Mouse (Mus musculus): ENCODE measurements around the gene Chchd1. TPM values are rescaled to one million over a fixed set of nuclear protein-coding genes. Genes with fewer than 3 reads are reported as not detected.

The Chchd1 gene
- polyA plus RNA-seq, 1 experiment from 2014 or later, result 281 TPM

- H3K4me3 ChIP-seq, result no peak overlapping the region
- 42% methylated on average over 3 of the region's 3 CpGs for WGBS
- peaks cover 20% of the 10 kb centered on the region for H3K4me1 ChIP-seq
- no peak overlapping the region for H3K9ac ChIP-seq
- no peak overlapping the region for H3K27ac ChIP-seq
- ATAC-seq, result no peak
- H3K36me3 ChIP-seq (ENCODE audit: poor library complexity, severe bottlenecking), result no peaks in the 10 kb centered on the region
- H3K4me2 ChIP-seq, result no peak overlapping the region
- no peaks in the 10 kb centered on the region for H3K9me3 ChIP-seq (replicated peaks)
- peaks cover 39% of the 10 kb centered on the region for H3K27me3 ChIP-seq
Observed at GRCm38 (mm10) chr14:20664436-20664835, 38.4 kb upstream of the Chchd1 start.

DNA sequence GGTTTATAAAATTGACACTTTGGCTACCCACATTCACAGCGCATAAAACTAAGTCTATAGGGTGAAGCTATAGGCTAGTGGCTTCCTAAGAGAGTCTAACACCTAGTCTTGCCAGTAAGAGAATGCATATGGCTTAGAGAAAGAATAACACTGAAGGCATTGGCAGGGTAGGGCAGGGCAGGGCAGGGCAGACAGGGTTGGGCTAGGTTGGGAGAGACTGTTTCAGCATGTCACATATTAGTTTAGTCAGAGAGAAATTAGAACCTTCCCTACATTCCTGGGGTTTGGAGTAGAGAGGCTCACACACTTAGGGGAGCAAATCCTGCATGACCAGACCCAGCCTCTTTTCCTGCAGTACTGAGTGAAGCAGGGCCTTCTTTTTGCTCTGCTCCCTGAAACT, 35.3 kb upstream of the Chchd1 start:
- Histone ChIP-seq H3K9ac (no peak overlapping the region), H3K27me3 (peaks cover 44% of the 10 kb centered on the region), H3K36me3 (ENCODE audit: poor library complexity, severe bottlenecking) (no peaks in the 10 kb centered on the region), H3K9me3 (replicated peaks) (no peaks in the 10 kb centered on the region), H3K4me3 (no peak overlapping the region), H3K4me1 (peaks cover 6% of the 10 kb centered on the region; the same call in 1 of the 2 replicates), H3K27ac (no peak overlapping the region), H3K4me2 (no peak overlapping the region)
- 67% methylated on average over 1 of the region's 1 CpGs for WGBS
- no peak for ATAC-seq

DNA sequence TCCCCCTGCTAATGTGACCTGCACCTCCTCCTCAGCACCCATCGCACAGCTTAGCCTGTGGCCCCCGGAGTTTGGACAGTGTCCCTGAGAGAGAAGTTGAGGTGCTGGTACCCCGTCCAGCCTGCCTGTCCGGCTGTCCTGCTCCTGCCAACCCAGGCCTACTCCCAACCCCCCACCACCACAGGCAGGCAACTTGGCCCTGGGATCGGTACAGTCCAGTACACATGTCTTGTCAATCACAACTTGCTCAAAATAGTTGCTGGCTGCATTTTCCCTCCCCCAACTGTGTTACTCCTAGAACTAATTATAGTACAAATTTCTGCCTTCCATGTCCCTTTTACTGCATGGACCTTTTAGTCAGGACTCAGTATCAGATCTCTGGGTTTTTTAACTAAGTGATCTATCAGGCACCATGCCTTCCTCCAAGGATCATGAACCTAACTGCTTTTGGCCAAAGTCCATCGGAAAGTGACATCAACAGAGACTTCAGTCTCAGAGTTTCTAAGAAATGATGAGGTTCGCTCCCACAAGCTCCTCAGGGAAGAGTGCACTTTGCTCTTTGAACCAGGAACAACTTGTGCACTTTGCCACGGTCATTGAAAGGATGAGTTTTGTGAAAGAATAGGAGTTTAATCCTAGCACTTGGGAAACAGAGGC, 34.5 kb upstream of the Chchd1 start, which contains the start of gene Synpo2l:
Gene Synpo2l (minus strand): TSS at position 201 of the 657 bp plus-strand sequence.
- no peak for ATAC-seq
- H3K27ac ChIP-seq, result no peak within 1 kb of the TSS
- whole genome bisulfite sequencing, result 85% methylated on average over 8 of the region's 8 CpGs

GRCm38 (mm10) chr14:20672990-20673389, 29.8 kb upstream of the Chchd1 start:
- H3K4me2 ChIP-seq, result peak overlapping the region; percentile 81; the same call in 1 of the 2 replicates
- H3K27me3 ChIP-seq, result peaks cover 25% of the 10 kb centered on the region
- H3K27ac ChIP-seq, result no peak overlapping the region
- peaks cover 22% of the 10 kb centered on the region for H3K36me3 ChIP-seq (ENCODE audit: poor library complexity, severe bottlenecking)
- no peak for ATAC-seq
- WGBS, result 93% methylated on average over 2 of the region's 2 CpGs
- H3K9me3 ChIP-seq (replicated peaks), result no peaks in the 10 kb centered on the region; the same call in 1 of the 2 replicates
- H3K9ac ChIP-seq, result no peak overlapping the region
- no peak overlapping the region for H3K4me3 ChIP-seq
- H3K4me1 ChIP-seq, result peaks cover 25% of the 10 kb centered on the region

More for the DNA sequence above, 34.5 kb upstream of the Chchd1 start, which contains the start of gene Synpo2l:
- Histone ChIP-seq H3K9ac (0 out of 2 replicates have a peak within 1 kb of the TSS, but pooled peaks have one; percentile 22), H3K4me2 (no peak within 1 kb of the TSS), H3K4me3 (no peak within 1 kb of the TSS), H3K4me1 (peaks cover 8% of the 10 kb centered on the region; the same call in 1 of the 2 replicates), H3K27me3 (peaks cover 37% of the 10 kb centered on the region), H3K36me3 (ENCODE audit: poor library complexity, severe bottlenecking) (no peaks in the 10 kb centered on the region), H3K9me3 (replicated peaks) (no peaks in the 10 kb centered on the region; the same call in 1 of the 2 replicates)

DNA sequence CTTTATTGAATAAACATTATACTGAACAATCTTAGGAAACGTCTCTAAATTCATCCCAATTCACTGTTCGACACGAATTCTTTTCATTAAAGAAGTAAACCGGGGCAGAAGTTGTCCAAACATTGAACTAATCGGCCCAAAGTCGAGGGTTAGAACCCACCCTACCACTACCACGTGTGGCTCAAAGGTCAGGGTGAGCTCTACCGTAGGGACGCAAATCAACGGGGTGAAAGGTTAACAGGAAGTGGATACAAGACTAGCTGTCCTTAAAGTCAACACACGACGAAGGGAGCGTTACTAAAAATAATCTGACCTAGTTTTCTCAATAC, 29.1 kb upstream of the Chchd1 start:
- H3K27me3 ChIP-seq, result peaks cover 18% of the 10 kb centered on the region
- peak overlapping the region; percentile 73 for H3K4me3 ChIP-seq
- peak overlapping the region; percentile 81 for H3K4me2 ChIP-seq
- ATAC-seq, result peak; percentile 70
- 13% methylated on average over 13 of the region's 13 CpGs for WGBS
- peaks cover 29% of the 10 kb centered on the region for H3K36me3 ChIP-seq (ENCODE audit: poor library complexity, severe bottlenecking)
- H3K9ac ChIP-seq, result peak overlapping the region; percentile 32; the same call in 1 of the 2 replicates
- no peaks in the 10 kb centered on the region; the same call in 1 of the 2 replicates for H3K9me3 ChIP-seq (replicated peaks)
- peaks cover 25% of the 10 kb centered on the region for H3K4me1 ChIP-seq
- H3K27ac ChIP-seq, result no peak overlapping the region; the same call in 1 of the 2 replicates

DNA sequence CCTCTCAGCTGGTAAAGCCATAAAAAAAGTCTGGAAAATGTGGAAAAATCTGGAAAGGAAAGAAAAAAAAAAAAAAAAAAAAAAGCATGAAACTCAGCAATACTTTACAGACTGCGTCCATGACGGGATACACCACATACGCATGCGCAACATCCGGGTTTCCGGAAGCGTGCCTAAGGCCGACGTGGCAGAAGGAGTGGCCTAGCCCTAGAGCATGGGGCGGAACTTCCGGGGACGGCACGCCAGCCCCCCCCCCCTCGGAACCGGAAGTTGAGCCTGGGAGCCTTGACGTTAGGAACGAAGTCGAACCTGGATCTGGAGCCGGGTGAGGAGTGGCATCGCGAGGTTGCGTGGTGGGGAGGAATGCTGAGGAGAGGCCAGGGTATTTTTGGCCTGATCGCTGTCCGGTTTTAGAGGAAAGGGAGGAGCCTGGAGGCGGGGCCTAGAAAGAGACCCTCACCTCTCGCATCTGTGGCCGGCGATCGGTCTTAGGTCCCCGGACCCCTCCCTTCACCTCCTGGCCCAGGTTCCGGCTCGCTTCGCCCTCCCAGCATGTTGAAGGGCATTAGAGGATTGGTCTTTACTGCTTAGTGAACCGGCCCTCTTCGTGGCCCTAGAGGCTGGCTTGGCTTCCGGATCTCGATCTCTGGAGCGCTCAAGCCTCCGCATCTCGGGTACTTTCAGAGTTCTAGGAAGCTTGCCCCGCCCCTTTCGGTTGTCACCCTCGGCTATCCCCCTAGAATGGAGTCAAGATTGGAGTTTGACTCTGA, 28.6 kb upstream of the Chchd1 start, which contains the start of gene Sec24c:
Gene Sec24c (plus strand): TSS at position 245 of the 770 bp plus-strand sequence.
- Histone ChIP-seq H3K27me3 (peaks cover 13% of the 10 kb centered on the region), H3K4me3 (peak within 1 kb of the TSS; percentile 73), H3K27ac (peak within 1 kb of the TSS; percentile 74), H3K9me3 (replicated peaks) (no peaks in the 10 kb centered on the region; the same call in 1 of the 2 replicates), H3K9ac (peak within 1 kb of the TSS; percentile 80), H3K36me3 (ENCODE audit: poor library complexity, severe bottlenecking) (peaks cover 34% of the 10 kb centered on the region), H3K4me2 (peak within 1 kb of the TSS; percentile 81), H3K4me1 (peaks cover 25% of the 10 kb centered on the region)
- WGBS, result under 1% methylated on average over 43 of the region's 43 CpGs
- peak; percentile 99 for ATAC-seq

- Histone ChIP-seq H3K4me2 (no peak overlapping the region), H3K9me3 (replicated peaks) (no peaks in the 10 kb centered on the region; the same call in 1 of the 2 replicates), H3K4me1 (peaks cover 25% of the 10 kb centered on the region), H3K4me3 (no peak overlapping the region), H3K36me3 (ENCODE audit: poor library complexity, severe bottlenecking) (peaks cover 71% of the 10 kb centered on the region), H3K27ac (no peak overlapping the region), H3K9ac (no peak overlapping the region), H3K27me3 (no peaks in the 10 kb centered on the region)
- 91% methylated on average over 4 of the region's 4 CpGs for WGBS
- no peak for ATAC-seq
Observed at GRCm38 (mm10) chr14:20677906-20678305, 24.9 kb upstream of the Chchd1 start.

- WGBS, result 95% methylated on average over 2 of the region's 2 CpGs
- H3K27me3 ChIP-seq, result no peaks in the 10 kb centered on the region
- ATAC-seq, result no peak
- H3K9me3 ChIP-seq (replicated peaks), result no peaks in the 10 kb centered on the region
- H3K36me3 ChIP-seq (ENCODE audit: poor library complexity, severe bottlenecking), result peaks cover 99% of the 10 kb centered on the region
- no peak overlapping the region for H3K4me2 ChIP-seq
- H3K4me3 ChIP-seq, result no peak overlapping the region
- 0 out of 2 replicates have a peak, but pooled peaks cover 2% of the 10 kb centered on the region for H3K4me1 ChIP-seq
- no peak overlapping the region for H3K9ac ChIP-seq
- H3K27ac ChIP-seq, result no peak overlapping the region
Observed at GRCm38 (mm10) chr14:20681742-20682141, 21.1 kb upstream of the Chchd1 start.

GRCm38 (mm10) chr14:20682498-20682897, 20.3 kb upstream of the Chchd1 start:
- WGBS, result 78% methylated on average over 3 of the region's 3 CpGs
- H3K4me1 ChIP-seq, result no peaks in the 10 kb centered on the region
- H3K36me3 ChIP-seq (ENCODE audit: poor library complexity, severe bottlenecking), result peaks cover 100% of the 10 kb centered on the region
- no peak overlapping the region for H3K9ac ChIP-seq
- no peak overlapping the region for H3K27ac ChIP-seq
- H3K4me3 ChIP-seq, result no peak overlapping the region
- no peaks in the 10 kb centered on the region for H3K27me3 ChIP-seq
- H3K4me2 ChIP-seq, result no peak overlapping the region
- no peak for ATAC-seq
- no peaks in the 10 kb centered on the region for H3K9me3 ChIP-seq (replicated peaks)

- no peaks in the 10 kb centered on the region for H3K9me3 ChIP-seq (replicated peaks)
Observed at GRCm38 (mm10) chr14:20686576-20686975, 16.2 kb upstream of the Chchd1 start.

DNA sequence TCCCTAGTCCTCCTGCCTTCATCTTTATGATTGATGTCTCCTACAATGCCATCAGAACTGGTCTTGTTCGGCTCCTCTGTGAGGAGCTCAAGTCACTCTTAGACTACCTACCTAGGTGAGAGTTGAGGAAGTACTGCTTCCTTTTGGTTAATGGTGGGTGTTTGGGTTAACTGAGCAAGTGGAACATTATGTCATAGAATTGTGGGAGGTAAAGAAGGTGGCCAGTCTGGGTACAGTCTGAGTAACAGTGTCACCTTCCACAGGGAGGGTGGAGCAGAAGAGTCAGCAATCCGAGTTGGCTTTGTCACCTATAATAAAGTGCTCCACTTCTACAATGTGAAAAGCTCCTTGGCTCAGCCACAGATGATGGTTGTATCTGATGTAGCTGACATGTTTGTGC, 13.8 kb upstream of the Chchd1 start:
- H3K27me3 ChIP-seq, result no peaks in the 10 kb centered on the region
- no peak overlapping the region for H3K4me3 ChIP-seq
- H3K4me2 ChIP-seq, result no peak overlapping the region
- 93% methylated on average over 2 of the region's 2 CpGs for WGBS
- no peak for ATAC-seq
- no peaks in the 10 kb centered on the region for H3K9me3 ChIP-seq (replicated peaks)
- peaks cover 99% of the 10 kb centered on the region for H3K36me3 ChIP-seq (ENCODE audit: poor library complexity, severe bottlenecking)
- peaks cover under 1% of the 10 kb centered on the region; the same call in 1 of the 2 replicates for H3K4me1 ChIP-seq
- H3K9ac ChIP-seq, result no peak overlapping the region
- H3K27ac ChIP-seq, result no peak overlapping the region

More at GRCm38 (mm10) chr14:20686576-20686975, 16.2 kb upstream of the Chchd1 start:
- H3K27ac ChIP-seq, result no peak overlapping the region
- H3K4me2 ChIP-seq, result no peak overlapping the region
- ATAC-seq, result no peak
- no peaks in the 10 kb centered on the region for H3K4me1 ChIP-seq
- H3K9ac ChIP-seq, result no peak overlapping the region
- 95% methylated on average over 3 of the region's 3 CpGs for WGBS
- H3K4me3 ChIP-seq, result no peak overlapping the region
- H3K27me3 ChIP-seq, result no peaks in the 10 kb centered on the region
- H3K36me3 ChIP-seq (ENCODE audit: poor library complexity, severe bottlenecking), result peaks cover 99% of the 10 kb centered on the region

DNA sequence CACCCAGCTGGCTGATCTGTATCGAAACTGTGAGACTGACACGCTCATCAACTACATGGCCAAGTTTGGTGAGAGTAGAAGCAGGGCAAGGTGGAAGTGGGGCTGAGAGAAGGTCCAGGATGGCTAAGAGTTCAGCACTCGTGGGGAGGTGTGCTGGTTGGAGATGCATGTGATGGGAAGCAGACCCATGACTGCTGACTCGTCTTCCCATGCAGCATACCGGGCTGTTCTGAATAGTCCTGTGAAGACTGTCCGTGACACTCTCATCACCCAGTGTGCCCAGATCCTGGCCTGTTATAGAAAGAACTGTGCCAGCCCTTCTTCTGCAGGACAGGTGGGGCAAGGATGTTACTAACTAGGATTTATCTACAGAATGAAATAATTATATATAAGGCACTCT, 11.0 kb upstream of the Chchd1 start:
- no peak for ATAC-seq
- H3K36me3 ChIP-seq (ENCODE audit: poor library complexity, severe bottlenecking), result peaks cover 76% of the 10 kb centered on the region
- H3K4me3 ChIP-seq, result no peak overlapping the region
- 97% methylated on average over 6 of the region's 6 CpGs for WGBS
- no peak overlapping the region for H3K27ac ChIP-seq
- H3K4me1 ChIP-seq, result peaks cover 18% of the 10 kb centered on the region
- no peak overlapping the region for H3K9ac ChIP-seq
- H3K4me2 ChIP-seq, result no peak overlapping the region
- no peaks in the 10 kb centered on the region for H3K9me3 ChIP-seq (replicated peaks)
- no peaks in the 10 kb centered on the region for H3K27me3 ChIP-seq
